Mouse (Mus musculus) embryonic facial prominence, embryonic 13.5 days (tissue): Measurements from ENCODE around the gene Ahdc1. TPM values are rescaled to one million over a fixed set of nuclear protein-coding genes. Genes with fewer than 3 reads are reported as not detected.

Source experiments
- ATAC-seq: fragments of 200-750 bp; cut with Nextera tagmentation; 2 replicates; pipeline ENCODE4 v1.8.0; 2017; ENCODE audit warnings: low read depth; ENCODE audit not compliant: insufficient number of reproducible peaks, insufficient read depth, low FRiP score, low TSS enrichment
- H3K27ac ChIP-seq: fragments of 300-500 bp; sonication (generic); 2 replicates; pipeline ENCODE4 v1.5.1; 2015; ENCODE audit warnings: moderate library complexity, mild to moderate bottlenecking, inconsistent platforms
- H3K27me3 ChIP-seq: fragments of 300-500 bp; sonication (generic); 2 replicates; pipeline ENCODE4 v1.6.1; 2015; ENCODE audit warnings: mild to moderate bottlenecking, inconsistent platforms
- H3K36me3 ChIP-seq: fragments of 300-500 bp; sonication (generic); 2 replicates; pipeline ENCODE4 v1.6.1; 2015; ENCODE audit warnings: mild to moderate bottlenecking, inconsistent platforms
- H3K4me1 ChIP-seq: fragments of 300-500 bp; sonication (generic); 2 replicates; pipeline ENCODE4 v1.6.1; 2015; ENCODE audit warnings: inconsistent platforms
- H3K4me2 ChIP-seq: fragments of 300-500 bp; sonication (generic); 2 replicates; pipeline ENCODE4 v1.6.1; 2015; ENCODE audit warnings: moderate library complexity, mild to moderate bottlenecking, inconsistent platforms
- H3K4me3 ChIP-seq: fragments of 300-500 bp; sonication (generic); 2 replicates; pipeline ENCODE4 v1.5.1; 2015; ENCODE audit warnings: mild to moderate bottlenecking, inconsistent platforms
- H3K9ac ChIP-seq: fragments of 300-500 bp; sonication (generic); 2 replicates; pipeline ENCODE4 v1.6.1; 2015; ENCODE audit warnings: mild to moderate bottlenecking, inconsistent platforms
- H3K9me3 ChIP-seq: fragments of 300-500 bp; sonication (generic); 2 replicates; pipeline ENCODE4 v1.6.1; 2016; ENCODE audit warnings: inconsistent platforms
- WGBS: fragments of 180-500 bp; shearing (Covaris S2); methylation state at CpG from one replicate; pipeline ENCODE4 v1.1.7; 2015; ENCODE audit warnings: mixed read lengths; 5-methylcytosine and 5-hydroxymethylcytosine counted together
- polyA plus RNA-seq: library from polyadenylated mRNA; unstranded; fragments of >200 nt; fragmentation: Nextera tagmentation; extraction: Ambion mirVana; gene quantifications from 2 replicates; pipeline ENCODE4 v1.2.1, GENCODE M21; 2015

Gene Ahdc1
- polyA plus RNA-seq, 1 experiment from 2014 or later: 12.8 TPM

DNA sequence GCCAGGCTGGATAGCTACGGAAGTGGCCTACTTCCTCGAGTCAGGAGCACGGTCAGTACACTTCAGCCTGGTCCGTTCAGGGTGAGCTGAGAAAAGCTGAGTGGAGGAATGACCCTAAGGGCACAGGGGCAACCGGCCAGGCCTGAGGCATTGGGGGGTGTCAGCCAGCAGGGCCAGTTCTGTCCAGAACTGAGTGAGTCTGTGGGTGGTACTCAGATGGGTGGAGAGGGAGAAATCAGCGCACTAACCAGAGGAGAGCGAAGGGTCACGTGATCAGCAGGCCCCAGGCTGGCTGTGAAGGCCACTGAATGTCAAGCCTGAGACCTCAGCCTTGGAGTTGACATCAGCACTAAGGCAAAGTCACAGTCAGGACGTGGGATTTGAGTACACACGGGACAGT is 23.4 kb downstream of the Ahdc1 start:
- Histone ChIP-seq H3K9me3 (no peaks in the 10 kb centered on the region), H3K27me3 (peaks cover 9% of the 10 kb centered on the region; the same call in 1 of the 2 replicates), H3K27ac (no peak overlapping the region), H3K36me3 (peaks cover 13% of the 10 kb centered on the region; the same call in 1 of the 2 replicates), H3K4me3 (no peak overlapping the region), H3K4me2 (no peak overlapping the region), H3K9ac (no peak overlapping the region), H3K4me1 (peaks cover 33% of the 10 kb centered on the region)
- ATAC-seq: no peak
- WGBS: 68% methylated on average over 10 of the region's 10 CpGs

DNA sequence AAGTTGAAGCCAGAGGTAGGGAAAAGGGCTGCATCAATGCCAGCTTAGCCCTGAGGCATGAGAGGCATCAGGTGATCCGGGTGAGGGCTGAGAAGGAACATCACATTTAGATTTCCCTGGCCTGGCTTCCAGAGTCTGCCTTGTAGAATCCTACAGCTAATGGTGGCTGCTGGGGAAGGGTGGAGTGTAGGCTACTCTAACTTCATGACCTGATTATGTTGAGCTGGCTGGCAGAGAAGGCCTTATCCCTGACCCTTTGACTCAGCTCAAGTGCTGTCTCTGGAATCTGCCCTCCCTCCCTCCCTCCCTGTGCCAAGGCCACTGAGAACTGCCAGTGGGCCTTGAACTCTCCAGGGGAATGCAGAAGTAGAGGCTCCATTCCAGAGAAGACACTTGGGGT is 24.4 kb downstream of the Ahdc1 start:
- Histone ChIP-seq H3K4me1 (peaks cover 35% of the 10 kb centered on the region), H3K36me3 (peaks cover 13% of the 10 kb centered on the region; the same call in 1 of the 2 replicates), H3K27ac (no peak overlapping the region), H3K27me3 (peaks cover 9% of the 10 kb centered on the region; the same call in 1 of the 2 replicates), H3K4me3 (no peak overlapping the region), H3K9ac (no peak overlapping the region), H3K9me3 (no peaks in the 10 kb centered on the region), H3K4me2 (no peak overlapping the region)
- WGBS: 60% methylated on average over 1 of the region's 1 CpGs
- no peak for ATAC-seq

DNA sequence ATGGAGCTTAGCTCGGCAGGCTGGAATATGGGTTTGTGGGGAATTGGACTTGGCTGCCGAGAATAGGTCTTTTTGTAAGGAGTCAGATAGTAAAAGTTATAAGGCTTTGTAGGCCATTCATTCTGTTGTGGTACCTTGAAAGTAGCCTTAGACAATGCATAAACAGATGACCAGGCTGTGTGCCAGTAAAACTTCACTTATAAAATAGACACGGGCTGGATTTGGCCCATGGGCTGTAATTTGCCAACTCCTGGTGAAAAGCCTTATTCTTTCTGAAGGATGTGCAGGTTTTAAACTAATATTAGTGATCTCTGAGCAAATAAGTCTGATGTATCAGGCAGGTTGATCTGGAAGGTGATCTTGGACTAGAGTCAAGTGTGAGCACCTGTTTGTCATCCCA is 24.9 kb downstream of the Ahdc1 start:
- Histone ChIP-seq H3K4me1 (peaks cover 40% of the 10 kb centered on the region), H3K9ac (no peak overlapping the region), H3K27me3 (peaks cover 9% of the 10 kb centered on the region; the same call in 1 of the 2 replicates), H3K4me3 (no peak overlapping the region), H3K9me3 (no peaks in the 10 kb centered on the region), H3K4me2 (no peak overlapping the region), H3K36me3 (peaks cover 13% of the 10 kb centered on the region; the same call in 1 of the 2 replicates), H3K27ac (no peak overlapping the region)
- ATAC-seq: no peak
- 84% methylated on average over 3 of the region's 3 CpGs for WGBS

DNA sequence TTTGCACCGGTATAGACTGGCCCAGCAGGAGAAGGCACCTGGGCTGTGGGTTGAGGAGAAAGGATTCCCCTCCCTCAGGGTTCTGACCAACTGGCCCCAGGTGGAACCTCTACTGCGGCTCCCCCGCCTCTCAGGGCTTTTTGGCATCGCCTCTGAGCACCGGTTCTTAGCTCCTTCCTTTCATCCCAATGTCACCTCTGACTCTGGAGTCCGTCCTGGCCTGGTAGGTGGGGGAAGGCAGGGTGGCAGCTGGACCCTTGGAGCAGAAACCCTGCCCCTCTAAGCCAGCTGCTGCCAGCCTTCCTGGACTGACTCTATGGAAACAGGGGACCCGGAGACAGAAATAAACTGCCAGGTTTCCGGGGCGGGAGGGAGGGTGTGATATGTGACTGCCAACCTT is 26.2 kb downstream of the Ahdc1 start:
- Histone ChIP-seq H3K27ac (no peak overlapping the region), H3K9me3 (no peaks in the 10 kb centered on the region), H3K4me2 (peak overlapping the region; percentile 96; the same call in 1 of the 2 replicates), H3K4me1 (peaks cover 54% of the 10 kb centered on the region), H3K4me3 (no peak overlapping the region), H3K36me3 (peaks cover 10% of the 10 kb centered on the region; the same call in 1 of the 2 replicates), H3K9ac (no peak overlapping the region), H3K27me3 (peaks cover 9% of the 10 kb centered on the region; the same call in 1 of the 2 replicates)
- no peak for ATAC-seq
- 30% methylated on average over 9 of the region's 9 CpGs for WGBS

DNA sequence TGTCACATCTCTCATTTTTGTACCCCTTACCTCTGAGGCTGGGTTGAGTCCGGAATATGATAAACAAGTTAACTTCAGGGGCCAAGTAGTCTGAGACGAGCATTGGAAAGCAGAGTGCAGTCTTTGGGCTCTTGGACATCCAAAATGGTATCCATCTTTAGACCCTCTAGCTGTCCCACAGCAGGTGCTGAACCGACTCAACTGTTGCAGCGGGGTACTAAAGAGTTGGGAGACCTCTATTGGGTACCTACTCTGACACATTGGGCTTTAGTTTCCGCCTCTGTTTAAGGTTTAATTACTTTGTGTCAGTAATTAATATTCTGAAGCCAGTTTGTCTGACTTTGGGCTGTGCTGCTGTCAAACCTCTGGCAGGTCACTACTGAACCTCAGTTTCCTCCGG is 26.7 kb downstream of the Ahdc1 start:
- no peak overlapping the region for H3K9ac ChIP-seq
- H3K4me1 ChIP-seq: peaks cover 59% of the 10 kb centered on the region
- peaks cover 10% of the 10 kb centered on the region; the same call in 1 of the 2 replicates for H3K36me3 ChIP-seq
- 23% methylated on average over 6 of the region's 6 CpGs for WGBS
- H3K4me3 ChIP-seq: peak overlapping the region; percentile 62
- peak overlapping the region; percentile 96 for H3K4me2 ChIP-seq
- no peak overlapping the region for H3K27ac ChIP-seq
- H3K9me3 ChIP-seq: no peaks in the 10 kb centered on the region
- peaks cover 9% of the 10 kb centered on the region; the same call in 1 of the 2 replicates for H3K27me3 ChIP-seq
- no peak for ATAC-seq

DNA sequence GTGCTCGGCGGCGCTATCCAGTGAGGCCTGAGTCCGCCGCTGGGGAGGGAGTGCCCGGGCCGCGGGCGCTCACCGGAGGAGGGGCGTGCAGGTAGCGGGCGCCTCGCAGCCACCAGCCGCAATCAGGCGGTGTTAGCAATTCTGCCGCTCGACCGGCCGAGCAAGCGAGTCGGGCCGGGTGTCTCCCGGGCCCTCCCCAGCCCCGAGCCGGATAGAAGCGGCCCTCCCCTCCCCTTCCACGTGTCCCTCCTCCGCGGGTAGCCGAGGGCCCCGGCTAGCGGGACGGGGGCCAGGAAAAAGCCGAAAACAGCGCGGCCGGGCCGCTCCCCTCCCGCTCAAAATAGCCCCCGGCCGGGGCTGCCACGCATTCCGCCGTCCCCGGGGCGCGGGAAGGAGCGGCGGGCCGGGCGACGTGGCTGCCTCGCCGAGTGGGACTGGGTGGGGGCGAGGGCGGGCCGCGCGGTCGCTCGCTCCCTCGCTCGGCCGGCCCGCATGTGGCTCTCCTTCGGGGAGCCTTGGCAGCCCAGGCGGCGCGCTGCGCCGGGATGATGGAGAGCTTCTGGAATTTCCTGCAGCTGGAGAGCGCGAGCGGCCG is 27.6 kb downstream of the Ahdc1 start:
- Histone ChIP-seq H3K9me3 (no peaks in the 10 kb centered on the region), H3K4me1 (peaks cover 67% of the 10 kb centered on the region), H3K36me3 (peaks cover 10% of the 10 kb centered on the region; the same call in 1 of the 2 replicates), H3K4me2 (peak overlapping the region; percentile 96), H3K4me3 (peak overlapping the region; percentile 62), H3K27me3 (peaks cover 9% of the 10 kb centered on the region; the same call in 1 of the 2 replicates), H3K9ac (peak overlapping the region; percentile 82), H3K27ac (peak overlapping the region; percentile 89)
- ATAC-seq: peak; percentile 49; the same call in 1 of the 2 replicates
- under 1% methylated on average over 61 of the region's 76 CpGs for WGBS

DNA sequence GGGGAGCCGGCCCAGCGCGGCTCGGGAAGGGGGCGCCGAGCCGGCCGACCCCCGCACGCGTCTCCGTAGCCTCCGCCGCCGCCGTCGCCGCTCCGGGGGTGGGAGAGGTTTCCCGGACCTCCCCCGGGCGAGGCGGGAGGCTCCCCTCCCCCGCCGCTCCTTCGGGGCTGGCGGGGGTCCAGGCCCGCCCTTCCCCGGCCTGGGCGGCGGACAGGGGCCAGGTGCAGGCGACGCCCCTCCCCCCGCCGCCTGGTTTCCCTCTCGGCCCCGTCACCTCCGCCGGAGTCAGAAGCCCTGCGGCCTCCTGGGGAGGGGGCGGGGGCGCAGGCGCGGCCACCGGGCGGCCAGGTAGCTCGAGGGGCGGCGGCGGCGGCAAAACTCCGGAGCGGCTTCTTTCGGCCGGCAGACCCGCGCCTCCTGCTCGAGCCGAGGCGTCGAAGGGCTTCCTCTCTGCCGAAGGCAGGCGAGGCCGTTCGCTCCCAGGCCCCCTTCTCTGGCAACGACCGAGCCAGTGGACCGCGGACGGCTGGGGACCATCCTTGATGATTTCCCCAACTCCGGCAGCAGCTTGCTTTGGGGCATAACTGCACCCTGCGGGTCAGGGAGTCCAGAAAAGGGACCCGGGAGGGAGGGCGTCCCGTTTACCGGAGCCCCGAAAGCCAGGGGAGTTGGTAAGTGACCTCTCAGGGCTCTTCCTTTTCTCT is 28.2 kb downstream of the Ahdc1 start:
- H3K9me3 ChIP-seq: no peaks in the 10 kb centered on the region
- under 1% methylated on average over 48 of the region's 77 CpGs for WGBS
- H3K36me3 ChIP-seq: 0 out of 2 replicates have a peak, but pooled peaks cover 9% of the 10 kb centered on the region
- peaks cover 9% of the 10 kb centered on the region; the same call in 1 of the 2 replicates for H3K27me3 ChIP-seq
- peak overlapping the region; percentile 82 for H3K9ac ChIP-seq
- H3K4me1 ChIP-seq: peaks cover 73% of the 10 kb centered on the region
- H3K27ac ChIP-seq: peak overlapping the region; percentile 89
- no peak for ATAC-seq
- H3K4me3 ChIP-seq: peak overlapping the region; percentile 62
- peak overlapping the region; percentile 96 for H3K4me2 ChIP-seq

DNA sequence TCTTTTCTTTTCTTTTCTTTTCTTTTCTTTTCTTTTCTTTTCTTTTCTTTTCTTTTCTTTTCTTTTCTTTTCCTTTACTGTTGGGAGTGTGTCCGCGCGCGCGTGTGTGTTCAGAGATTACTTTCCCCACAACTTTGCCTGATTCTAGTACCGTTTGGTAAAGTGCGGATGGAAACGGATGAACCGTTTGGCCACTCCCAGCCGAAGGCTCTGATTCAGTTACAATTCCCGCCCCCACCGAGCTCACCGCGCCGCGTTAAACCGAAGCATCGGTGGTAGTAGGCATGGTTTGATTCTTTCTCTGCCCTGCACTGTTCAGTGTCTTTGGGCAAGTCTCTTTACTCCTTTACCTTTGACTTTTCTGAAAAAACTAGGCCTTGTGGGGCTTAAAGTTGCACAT is 28.8 kb downstream of the Ahdc1 start:
- 8% methylated on average over 18 of the region's 18 CpGs for WGBS
- Histone ChIP-seq H3K4me1 (peaks cover 75% of the 10 kb centered on the region), H3K9ac (peak overlapping the region; percentile 82), H3K27me3 (peaks cover 9% of the 10 kb centered on the region; the same call in 1 of the 2 replicates), H3K9me3 (no peaks in the 10 kb centered on the region), H3K4me2 (peak overlapping the region; percentile 96), H3K4me3 (peak overlapping the region; percentile 62), H3K36me3 (0 out of 2 replicates have a peak, but pooled peaks cover 7% of the 10 kb centered on the region), H3K27ac (peak overlapping the region; percentile 89)
- ATAC-seq: no peak

DNA sequence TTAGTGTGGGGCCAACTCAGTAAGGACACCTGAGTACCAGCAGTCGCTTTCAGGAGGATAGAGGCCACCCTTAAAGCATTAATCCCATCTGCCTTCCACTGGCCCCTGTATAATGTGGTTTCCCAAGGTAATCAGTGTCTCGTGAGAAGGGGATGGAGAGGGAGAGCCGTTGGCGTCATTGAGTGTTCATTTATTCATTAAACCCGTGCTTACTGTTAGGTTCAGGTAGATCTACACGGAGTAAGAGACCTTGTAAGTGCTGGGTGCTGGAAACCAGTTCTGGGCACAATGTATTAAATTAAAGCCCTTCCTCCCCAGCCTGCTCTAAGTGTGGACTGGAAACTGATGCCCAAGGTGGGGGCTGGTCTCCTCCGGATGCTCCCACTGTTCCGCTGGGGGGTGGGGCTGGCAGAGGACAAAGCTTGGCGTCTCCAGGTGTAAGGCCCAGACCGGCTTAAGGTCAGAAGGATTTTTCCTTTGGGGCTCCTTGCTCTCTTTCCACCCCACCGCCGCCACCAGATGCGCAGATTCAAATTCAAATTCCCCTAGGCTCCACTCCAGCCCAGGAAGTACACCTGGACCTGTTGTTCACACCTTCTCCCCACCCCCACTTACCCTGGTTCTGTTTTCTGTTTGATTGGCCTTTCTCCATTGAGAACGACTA is 29.3 kb downstream of the Ahdc1 start:
- Histone ChIP-seq H3K27me3 (peaks cover 9% of the 10 kb centered on the region; the same call in 1 of the 2 replicates), H3K9ac (peak overlapping the region; percentile 82), H3K9me3 (no peaks in the 10 kb centered on the region), H3K4me3 (peak overlapping the region; percentile 62), H3K27ac (peak overlapping the region; percentile 34), H3K4me1 (peaks cover 81% of the 10 kb centered on the region), H3K4me2 (peak overlapping the region; percentile 96), H3K36me3 (0 out of 2 replicates have a peak, but pooled peaks cover 7% of the 10 kb centered on the region)
- no peak for ATAC-seq
- WGBS: 30% methylated on average over 14 of the region's 14 CpGs

DNA sequence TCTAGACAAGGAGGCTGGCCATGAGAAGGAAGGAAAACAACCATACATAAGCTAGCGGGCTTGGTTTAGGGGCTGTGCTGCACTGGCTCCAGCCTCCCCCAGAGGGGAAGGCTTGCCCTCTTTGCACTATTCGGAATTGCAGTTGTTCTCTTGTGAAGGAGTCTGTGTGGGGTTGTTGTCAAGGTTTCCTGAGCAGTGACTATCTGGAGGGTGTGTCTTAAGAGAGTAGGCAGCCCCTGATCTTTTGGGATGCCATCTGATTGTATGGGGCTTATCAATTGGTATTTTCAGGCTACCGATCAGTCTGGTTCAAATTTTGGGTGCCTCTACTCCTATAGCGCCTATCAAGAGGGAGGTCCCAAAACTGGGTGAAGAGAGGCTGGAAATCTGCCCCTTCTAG is 31.2 kb downstream of the Ahdc1 start:
- Histone ChIP-seq H3K27ac (peak overlapping the region; percentile 83), H3K36me3 (0 out of 2 replicates have a peak, but pooled peaks cover 2% of the 10 kb centered on the region), H3K9ac (peak overlapping the region; percentile 54), H3K4me2 (peak overlapping the region; percentile 55), H3K4me1 (peaks cover 97% of the 10 kb centered on the region), H3K27me3 (0 out of 2 replicates have a peak, but pooled peaks cover 3% of the 10 kb centered on the region), H3K9me3 (no peaks in the 10 kb centered on the region), H3K4me3 (peak overlapping the region; percentile 16; the same call in 1 of the 2 replicates)
- 23% methylated on average over 4 of the region's 4 CpGs for WGBS
- no peak for ATAC-seq
